Mouse (Mus musculus): Measurements from ENCODE around the gene Epop. TPM values are rescaled to one million over a fixed set of nuclear protein-coding genes. Genes with fewer than 3 reads are reported as not detected.
"Not testable (repeated sequence)": the region's sequence is repeated elsewhere in the genome, so short reads cannot be mapped to it uniquely, and the experiment has no call there.

Epop gene
- polyA plus RNA-seq, 1 experiment = not detected

- H3K27ac ChIP-seq (replicated peaks; ENCODE audit: low read depth, low read length) = peak overlapping the region; percentile 59
- H3K4me1 ChIP-seq (ENCODE audit: control insufficient read depth, insufficient read depth, insufficient read length, low read length) = peaks cover 2% of the 10 kb centered on the region; the same call in 1 of the 2 replicates
- peak overlapping the region; percentile 88 for H3K4me3 ChIP-seq (ENCODE audit: insufficient read depth, low read depth, low read length)
Observed at GRCm38 (mm10) chr11:97664339-97664665, 34.8 kb upstream of the Epop start.

- peaks cover 3% of the 10 kb centered on the region for H3K4me1 ChIP-seq (ENCODE audit: control insufficient read depth, insufficient read depth, insufficient read length, low read length)
- peak overlapping the region; percentile 59 for H3K27ac ChIP-seq (replicated peaks; ENCODE audit: low read depth, low read length)
- peak overlapping the region; percentile 88 for H3K4me3 ChIP-seq (ENCODE audit: insufficient read depth, low read depth, low read length)
Observed at GRCm38 (mm10) chr11:97663528-97664338, 34.2 kb upstream of the Epop start.

GRCm38 (mm10) chr11:97662893-97663527 lies 33.5 kb upstream of the Epop start, which contains the start of gene Mllt6:
TSS of gene Mllt6 (plus strand) at chr11:97663414.
- peak within 1 kb of the TSS; percentile 90 for H3K27ac ChIP-seq (replicated peaks; ENCODE audit: low read depth, low read length)

GRCm38 (mm10) chr11:97662207-97662892 lies 32.8 kb upstream of the Epop start:
- Histone ChIP-seq H3K4me1 (ENCODE audit: control insufficient read depth, insufficient read depth, insufficient read length, low read length) (peaks cover 5% of the 10 kb centered on the region), H3K4me3 (ENCODE audit: insufficient read depth, low read depth, low read length) (peak overlapping the region; percentile 76), H3K27ac (replicated peaks; ENCODE audit: low read depth, low read length) (peak overlapping the region; percentile 90)

More at GRCm38 (mm10) chr11:97662893-97663527, 33.5 kb upstream of the Epop start, which contains the start of gene Mllt6:
- peak within 1 kb of the TSS; percentile 88 for H3K4me3 ChIP-seq (ENCODE audit: insufficient read depth, low read depth, low read length)
- peaks cover 5% of the 10 kb centered on the region; the same call in 1 of the 2 replicates for H3K4me1 ChIP-seq (ENCODE audit: control insufficient read depth, insufficient read depth, insufficient read length, low read length)

GRCm38 (mm10) chr11:97661648-97662133 lies 32.2 kb upstream of the Epop start:
- peaks cover 5% of the 10 kb centered on the region for H3K4me1 ChIP-seq (ENCODE audit: control insufficient read depth, insufficient read depth, insufficient read length, low read length)
- peak overlapping the region; percentile 76 for H3K4me3 ChIP-seq (ENCODE audit: insufficient read depth, low read depth, low read length)
- H3K27ac ChIP-seq (replicated peaks; ENCODE audit: low read depth, low read length) = peak overlapping the region; percentile 90

GRCm38 (mm10) chr11:97660734-97661647 lies 31.5 kb upstream of the Epop start:
- peaks cover 5% of the 10 kb centered on the region for H3K4me1 ChIP-seq (ENCODE audit: control insufficient read depth, insufficient read depth, insufficient read length, low read length)

GRCm38 (mm10) chr11:97659990-97660714 lies 30.6 kb upstream of the Epop start:
- peak overlapping the region; percentile 97 for H3K4me3 ChIP-seq (ENCODE audit: insufficient read depth, low read depth, low read length)
- peaks cover 5% of the 10 kb centered on the region for H3K4me1 ChIP-seq (ENCODE audit: control insufficient read depth, insufficient read depth, insufficient read length, low read length)
- H3K27ac ChIP-seq (replicated peaks; ENCODE audit: low read depth, low read length) = peak overlapping the region; percentile 90

More at GRCm38 (mm10) chr11:97660734-97661647, 31.5 kb upstream of the Epop start:
- Histone ChIP-seq H3K4me3 (ENCODE audit: insufficient read depth, low read depth, low read length) (peak overlapping the region; percentile 76), H3K27ac (replicated peaks; ENCODE audit: low read depth, low read length) (peak overlapping the region; percentile 90)

- H3K4me3 ChIP-seq (ENCODE audit: insufficient read depth, low read depth, low read length) = peak overlapping the region; percentile 97
- peaks cover 5% of the 10 kb centered on the region for H3K4me1 ChIP-seq (ENCODE audit: control insufficient read depth, insufficient read depth, insufficient read length, low read length)
- peak overlapping the region; percentile 82 for H3K27ac ChIP-seq (replicated peaks; ENCODE audit: low read depth, low read length)
Observed at GRCm38 (mm10) chr11:97659267-97659989, 29.9 kb upstream of the Epop start.

- Histone ChIP-seq H3K4me3 (ENCODE audit: insufficient read depth, low read depth, low read length) (peak overlapping the region; percentile 97), H3K4me1 (ENCODE audit: control insufficient read depth, insufficient read depth, insufficient read length, low read length) (peaks cover 5% of the 10 kb centered on the region), H3K27ac (replicated peaks; ENCODE audit: low read depth, low read length) (peak overlapping the region; percentile 5; the same call in 1 of the 2 replicates)
Observed at GRCm38 (mm10) chr11:97658751-97659266, 29.3 kb upstream of the Epop start.

- not testable (repeated sequence) for H3K4me3 ChIP-seq (ENCODE audit: insufficient read depth, low read depth, low read length); H3K4me1 ChIP-seq (ENCODE audit: control insufficient read depth, insufficient read depth, insufficient read length, low read length); H3K27ac ChIP-seq (replicated peaks; ENCODE audit: low read depth, low read length)
Observed at GRCm38 (mm10) chr11:97657967-97658366, 28.5 kb upstream of the Epop start.

- Histone ChIP-seq H3K4me1 (ENCODE audit: control insufficient read depth, insufficient read depth, insufficient read length, low read length) (peaks cover 5% of the 10 kb centered on the region), H3K27ac (replicated peaks; ENCODE audit: low read depth, low read length) (no peak overlapping the region), H3K4me3 (ENCODE audit: insufficient read depth, low read depth, low read length) (no peak overlapping the region)
Observed at GRCm38 (mm10) chr11:97657184-97657945, 27.9 kb upstream of the Epop start.

- H3K4me1 ChIP-seq (ENCODE audit: control insufficient read depth, insufficient read depth, insufficient read length, low read length) = peaks cover 5% of the 10 kb centered on the region
- no peak overlapping the region for H3K4me3 ChIP-seq (ENCODE audit: insufficient read depth, low read depth, low read length)
- no peak overlapping the region for H3K27ac ChIP-seq (replicated peaks; ENCODE audit: low read depth, low read length)
Observed at GRCm38 (mm10) chr11:97656269-97656971, 26.9 kb upstream of the Epop start.

Measured in brown adipose tissue, adult 24 weeks (tissue).